Mouse (Mus musculus): ENCODE measurements at regions not wholly inside any gene's neighbourhood (a gene's known extent, or its start where the extent isn't known, plus 50 kb on each side); places are given as distances from the start of the nearest gene placed in this dataset.
"Not testable (repeated sequence)": the region's sequence is repeated elsewhere in the genome, so short reads cannot be mapped to it uniquely, and the experiment has no call there.

GRCm38 (mm10) chr19:54099292-54099691, 55.3 kb downstream of the Adra2a start:
- DNase-seq (ENCODE audit: low spot score in 2 of 2) = no peak

- DNase-seq (ENCODE audit: low spot score in 2 of 2) = no peak
Measured at GRCm38 (mm10) chr19:54099769-54100168, 55.8 kb downstream of the Adra2a start.

DNA sequence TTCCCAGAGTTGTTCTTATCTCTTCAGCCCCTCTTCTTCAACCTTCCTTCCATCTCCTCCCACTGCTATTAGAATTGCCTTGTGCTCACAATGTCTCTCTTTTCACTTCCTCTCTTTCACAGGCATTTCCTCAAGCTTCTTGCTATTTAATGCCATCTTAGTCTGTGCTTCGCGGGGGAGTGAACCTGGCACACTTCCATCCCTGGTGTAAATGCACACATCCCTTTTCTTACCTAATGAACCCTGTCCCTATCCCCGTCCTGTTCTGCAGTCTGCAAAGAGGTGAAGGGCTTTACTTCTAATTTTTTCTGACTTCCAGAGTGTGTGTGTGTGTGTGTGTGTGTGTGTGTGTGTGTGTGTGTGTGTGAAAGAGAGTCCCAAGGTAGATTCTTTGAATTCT, 62.6 kb downstream of the Adra2a start:
- no peak for DNase-seq (ENCODE audit: low spot score in 2 of 2)

DNA sequence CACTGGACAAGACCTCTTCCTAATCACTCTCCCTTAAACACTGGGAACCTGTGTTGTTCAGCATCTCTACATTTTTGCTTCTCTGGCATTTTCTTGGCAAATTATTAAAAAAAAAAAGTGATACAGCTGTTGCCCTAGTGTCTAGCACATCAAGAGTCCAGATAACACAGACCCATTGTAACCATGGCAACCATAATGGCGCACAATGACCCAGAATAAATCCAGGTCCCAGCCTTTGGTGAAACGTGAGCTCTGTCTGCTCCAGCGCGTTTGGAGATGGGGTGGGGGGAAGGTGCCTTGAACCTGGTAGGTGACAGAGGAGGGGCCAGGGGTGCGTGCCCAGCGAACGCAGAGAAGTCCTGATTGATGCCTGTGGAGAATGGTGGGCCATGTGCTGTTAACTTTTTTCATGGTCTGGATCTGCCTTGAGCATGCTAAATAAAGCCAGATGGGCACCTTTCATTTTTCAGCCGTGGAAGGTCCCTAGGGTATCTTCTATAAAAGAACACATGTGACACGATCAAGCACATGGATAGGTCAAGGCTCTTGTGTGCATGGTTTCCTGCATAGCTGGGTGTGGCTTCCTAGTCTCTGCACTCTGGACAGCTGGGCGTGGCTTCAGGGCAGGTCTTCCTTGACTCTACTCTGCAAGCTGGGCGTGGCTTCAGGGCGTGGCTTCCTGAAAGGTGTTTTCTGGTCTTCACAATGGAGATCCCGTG, 63.3 kb downstream of the Adra2a start:
- no peak for DNase-seq (ENCODE audit: low spot score in 2 of 2)

- DNase-seq (ENCODE audit: low spot score in 2 of 2) = no peak
Measured at GRCm38 (mm10) chr19:54110080-54110479, 66.1 kb downstream of the Adra2a start.

DNA sequence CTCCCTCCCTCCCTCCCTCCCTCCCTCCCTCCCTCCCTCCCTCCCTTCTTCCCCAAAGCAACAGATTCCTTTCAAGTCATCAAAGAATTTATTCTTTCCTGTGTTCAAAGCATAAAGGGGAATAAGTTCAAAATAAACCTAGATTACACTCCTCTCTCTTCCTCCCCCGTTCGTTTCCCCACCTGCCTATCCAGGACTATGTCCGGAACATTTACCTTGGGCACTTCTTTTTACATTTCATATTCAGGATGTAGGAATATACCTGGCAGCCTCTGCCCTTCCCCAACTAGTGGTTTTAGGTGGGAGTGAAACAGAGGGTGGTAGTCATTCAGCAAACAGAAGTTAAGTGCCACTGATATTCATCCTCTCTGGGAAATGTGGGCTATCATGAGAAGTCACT, 68.7 kb downstream of the Adra2a start:
- DNase-seq (ENCODE audit: low spot score in 2 of 2) = no peak

- DNase-seq (ENCODE audit: low spot score in 2 of 2) = no peak
Measured at GRCm38 (mm10) chr19:54113421-54113820, 69.5 kb downstream of the Adra2a start.

DNA sequence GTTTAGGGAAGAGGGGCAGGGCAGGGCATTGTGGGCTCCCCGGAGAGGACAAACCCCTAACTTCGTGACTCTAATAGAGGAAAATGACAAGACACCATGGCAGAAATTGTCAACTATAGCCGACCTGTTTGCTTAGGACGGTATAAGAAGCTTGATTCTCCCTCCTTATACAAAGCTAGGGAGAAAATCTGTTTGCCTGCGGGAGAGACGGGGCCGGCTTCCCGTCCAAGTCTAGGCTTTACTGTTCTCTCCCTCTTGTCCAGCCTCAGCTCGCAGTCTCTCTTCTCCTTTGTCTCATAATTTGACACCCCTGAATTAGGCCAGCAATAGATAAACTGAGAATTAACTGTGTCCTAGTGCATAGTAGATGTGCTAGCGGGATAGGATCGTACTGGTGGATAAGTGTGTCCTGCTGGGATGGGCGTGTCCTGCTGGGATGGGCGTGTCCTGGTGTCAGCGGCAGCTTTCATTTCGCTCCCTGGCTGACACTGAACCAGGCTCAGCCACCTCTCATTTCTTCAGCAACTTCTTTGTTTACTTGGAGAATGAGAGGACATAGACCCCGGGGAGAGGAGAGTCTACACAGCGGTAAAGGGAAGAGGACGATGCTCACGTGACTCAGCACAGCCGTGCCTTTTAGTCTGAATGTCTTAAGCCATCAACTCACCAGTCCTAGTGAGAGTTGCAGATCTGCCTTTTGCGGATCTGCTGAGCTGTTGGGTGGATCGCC, 70.8 kb downstream of the Adra2a start:
- DNase-seq (ENCODE audit: low spot score in 2 of 2) = peak in 1 of 2 experiments; percentile 18

- DNase-seq (ENCODE audit: low spot score in 2 of 2) = no peak
Measured at GRCm38 (mm10) chr19:54115335-54115734, 71.4 kb downstream of the Adra2a start.

DNA sequence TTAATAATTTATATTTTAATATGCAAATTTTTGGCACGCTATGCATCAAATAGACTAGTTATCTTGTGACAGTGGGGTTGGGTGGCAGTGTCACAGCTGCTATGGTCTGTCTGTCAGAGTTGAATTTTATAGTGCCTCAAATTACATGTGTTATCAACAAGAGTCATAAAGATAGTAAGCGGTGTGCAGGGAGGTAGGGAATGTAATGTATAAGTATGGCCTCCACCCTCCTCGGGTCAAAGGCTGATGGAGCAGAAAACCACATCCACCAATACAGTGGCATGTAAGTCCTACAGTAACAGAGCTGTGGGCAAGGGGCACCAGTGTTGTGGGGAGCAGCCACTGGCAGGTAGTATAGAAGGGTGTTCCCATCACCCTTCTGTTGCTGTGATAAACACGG, 72.9 kb downstream of the Adra2a start:
- no peak for DNase-seq (ENCODE audit: low spot score in 2 of 2)

DNA sequence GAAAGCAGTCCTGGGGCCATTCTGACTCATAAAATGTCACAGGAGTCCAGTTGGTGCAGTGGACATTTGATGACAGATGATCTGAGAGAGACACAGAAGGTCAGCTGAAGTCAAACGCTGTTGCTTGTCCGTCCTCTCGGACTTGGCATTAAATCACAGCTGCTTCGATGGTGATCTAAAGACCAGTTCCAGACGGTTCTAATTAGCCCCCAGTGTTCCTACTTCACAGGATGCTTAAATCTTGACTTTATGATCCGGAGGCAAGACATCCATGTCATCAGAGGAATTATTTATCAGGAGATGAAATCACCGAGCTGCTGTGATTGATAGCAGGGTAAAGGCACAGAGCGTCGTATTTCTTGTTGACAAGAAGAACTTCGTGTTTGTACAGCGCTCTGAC, 73.7 kb downstream of the Adra2a start:
- no peak for DNase-seq (ENCODE audit: low spot score in 2 of 2)

DNA sequence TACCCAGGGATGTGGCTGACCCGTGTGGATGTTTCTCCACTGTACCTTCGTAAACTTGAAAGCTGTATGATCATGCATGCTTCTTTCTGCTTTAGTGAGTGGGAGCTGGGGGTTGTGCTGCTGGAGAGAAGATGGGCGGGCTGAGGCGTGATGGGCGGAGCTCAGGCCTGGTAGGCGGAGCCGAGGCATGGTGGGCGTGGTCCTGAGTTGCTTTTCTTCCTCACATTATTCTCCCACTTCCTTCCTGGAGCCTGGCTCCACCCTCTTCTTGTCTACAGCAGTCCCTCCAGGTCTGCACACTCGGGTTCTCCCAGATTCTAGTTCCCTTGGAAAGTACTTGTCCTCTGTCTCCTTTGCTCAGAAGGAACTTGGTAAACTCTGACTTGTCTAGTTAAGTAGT, 79.6 kb downstream of the Adra2a start:
- DNase-seq (ENCODE audit: low spot score in 2 of 2) = no peak

- not testable (repeated sequence) for DNase-seq (ENCODE audit: low spot score in 2 of 2)
Measured at GRCm38 (mm10) chr19:54151766-54152165, 107.8 kb downstream of the Adra2a start.

- DNase-seq (ENCODE audit: low spot score in 2 of 2) = no peak
Measured at GRCm38 (mm10) chr19:54154400-54154799, 110.4 kb downstream of the Adra2a start.

GRCm38 (mm10) chr19:54170361-54170760, 126.4 kb downstream of the Adra2a start:
- no peak for DNase-seq (ENCODE audit: low spot score in 2 of 2)

GRCm38 (mm10) chr19:54174090-54175055, 130.4 kb downstream of the Adra2a start:
- DNase-seq (ENCODE audit: low spot score in 2 of 2) = no peak

DNA sequence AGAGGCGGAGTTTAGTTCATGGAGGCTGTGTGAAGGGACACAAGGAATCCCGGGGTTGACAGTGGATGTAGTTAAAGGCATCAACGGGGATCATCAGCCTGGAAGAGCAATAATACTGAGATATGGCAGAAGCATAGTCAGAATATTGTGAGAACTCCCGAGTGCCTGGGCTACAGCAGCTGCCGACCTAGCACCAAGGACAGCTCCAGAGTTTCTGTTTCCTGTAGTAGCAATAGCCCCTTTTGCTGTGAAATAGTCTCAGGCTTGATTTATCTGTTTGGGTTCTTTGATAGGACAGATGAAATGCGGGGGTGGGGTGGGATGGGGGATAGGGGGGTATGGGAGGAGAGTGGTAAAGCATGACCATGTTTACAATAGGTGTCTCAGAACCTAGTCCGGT, 131.8 kb downstream of the Adra2a start:
- DNase-seq (ENCODE audit: low spot score in 2 of 2) = no peak

DNA sequence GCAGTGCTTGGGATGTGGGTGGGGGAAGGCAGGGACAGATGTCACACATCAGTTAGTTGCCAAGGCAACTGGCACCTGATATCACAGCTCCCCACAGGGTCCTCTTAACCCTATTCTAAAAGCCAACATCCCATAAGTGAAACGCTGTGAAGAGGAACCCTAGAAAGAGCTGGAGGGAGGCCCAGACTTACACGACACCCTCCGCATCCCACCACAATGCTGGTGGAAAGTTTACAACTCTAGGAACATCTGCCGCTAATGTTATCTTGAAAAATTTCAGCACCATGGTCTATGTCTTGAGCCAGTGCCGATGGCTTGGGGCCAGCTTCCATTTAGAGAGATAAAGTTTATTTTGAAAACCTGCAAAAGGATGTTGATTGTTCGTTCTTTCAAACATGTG, 133.5 kb downstream of the Adra2a start:
- DNase-seq (ENCODE audit: low spot score in 2 of 2) = peak in 1 of 2 experiments; percentile 35

- DNase-seq (ENCODE audit: low spot score in 2 of 2) = no peak
Measured at GRCm38 (mm10) chr19:54200407-54200806, 156.5 kb downstream of the Adra2a start.

- peak in 1 of 2 experiments; percentile 13 for DNase-seq (ENCODE audit: low spot score in 2 of 2)
Measured at GRCm38 (mm10) chr19:54202456-54202855, 158.5 kb downstream of the Adra2a start.

- DNase-seq (ENCODE audit: low spot score in 2 of 2) = no peak
Measured at GRCm38 (mm10) chr19:54206819-54207218, 162.9 kb downstream of the Adra2a start.

DNA sequence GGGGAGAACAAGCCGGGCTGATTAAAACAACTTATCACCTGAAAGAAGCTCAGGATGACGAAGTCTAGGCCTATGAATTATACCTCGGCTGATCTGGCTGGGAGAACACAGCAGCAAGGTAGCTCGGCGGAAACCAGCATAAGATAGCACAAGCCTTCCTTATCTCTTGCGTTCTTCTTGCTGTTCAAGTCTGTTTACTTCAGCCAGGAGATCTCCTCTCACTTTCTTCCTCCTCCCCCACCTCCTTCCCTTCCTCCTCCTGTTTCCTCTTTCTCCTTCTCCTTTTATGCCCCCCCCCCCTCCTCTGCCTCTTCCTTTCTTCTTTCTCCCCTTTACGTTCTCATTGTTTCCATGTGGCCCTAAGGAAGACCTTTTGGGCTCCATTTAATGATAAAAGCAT, 168.2 kb downstream of the Adra2a start:
- DNase-seq (ENCODE audit: low spot score in 2 of 2) = no peak
